Mouse (Mus musculus) regulatory T cell (primary cell): Measurements from ENCODE around the gene Brk1.

ENCODE experiments used
- in situ Hi-C: fragments of 300-600 bp; cut with MboI, MseI; formaldehyde crosslinking; loops from one replicate; pipeline ENCODE4 v1.15.1; 2025; ENCODE audit warnings: high pct_unique_total_duplicates

Brk1 gene

DNA sequence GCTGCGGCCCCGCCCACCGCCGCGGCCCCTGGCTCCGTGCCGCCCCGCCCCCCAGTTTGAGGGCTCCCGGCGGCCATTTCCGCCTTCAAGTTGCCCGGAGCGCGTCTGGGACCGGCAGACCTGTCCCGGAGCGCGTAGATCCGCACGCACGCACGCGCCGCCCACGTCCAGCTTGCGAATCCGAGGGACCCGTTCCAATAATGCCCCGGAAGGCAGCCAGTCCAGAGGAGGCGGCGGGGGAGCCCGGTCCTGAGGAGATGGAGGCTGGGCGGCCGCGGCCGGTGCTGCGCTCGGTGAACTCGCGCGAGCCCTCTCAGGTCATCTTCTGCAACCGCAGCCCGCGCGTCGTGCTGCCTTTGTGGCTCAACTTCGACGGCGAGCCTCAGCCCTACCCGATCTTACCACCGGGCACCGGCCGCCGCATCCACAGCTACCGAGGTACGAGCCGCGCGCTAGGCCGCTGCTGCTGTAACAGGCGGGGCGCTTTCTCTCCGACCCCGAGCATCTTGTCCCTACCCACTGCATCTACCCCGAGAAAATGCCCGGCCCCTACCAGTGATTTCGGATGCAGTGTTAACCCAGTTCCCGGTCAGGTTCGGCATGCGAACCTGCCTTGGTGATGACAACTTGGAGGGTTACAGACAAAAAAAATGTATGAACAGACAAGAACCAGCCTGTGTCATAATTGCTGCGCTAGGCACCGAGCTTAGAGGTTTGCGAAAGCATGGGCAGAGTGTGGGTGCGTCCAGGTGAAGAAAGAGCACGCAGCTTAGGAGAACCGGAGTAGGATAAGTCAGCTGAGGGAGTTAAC lies 19.6 kb downstream of the Brk1 start, which contains the start of gene Vhl:
Gene Vhl (plus strand): TSS at position 19 of the 811 bp plus-strand sequence.
- in situ Hi-C loops = no loop called here

DNA sequence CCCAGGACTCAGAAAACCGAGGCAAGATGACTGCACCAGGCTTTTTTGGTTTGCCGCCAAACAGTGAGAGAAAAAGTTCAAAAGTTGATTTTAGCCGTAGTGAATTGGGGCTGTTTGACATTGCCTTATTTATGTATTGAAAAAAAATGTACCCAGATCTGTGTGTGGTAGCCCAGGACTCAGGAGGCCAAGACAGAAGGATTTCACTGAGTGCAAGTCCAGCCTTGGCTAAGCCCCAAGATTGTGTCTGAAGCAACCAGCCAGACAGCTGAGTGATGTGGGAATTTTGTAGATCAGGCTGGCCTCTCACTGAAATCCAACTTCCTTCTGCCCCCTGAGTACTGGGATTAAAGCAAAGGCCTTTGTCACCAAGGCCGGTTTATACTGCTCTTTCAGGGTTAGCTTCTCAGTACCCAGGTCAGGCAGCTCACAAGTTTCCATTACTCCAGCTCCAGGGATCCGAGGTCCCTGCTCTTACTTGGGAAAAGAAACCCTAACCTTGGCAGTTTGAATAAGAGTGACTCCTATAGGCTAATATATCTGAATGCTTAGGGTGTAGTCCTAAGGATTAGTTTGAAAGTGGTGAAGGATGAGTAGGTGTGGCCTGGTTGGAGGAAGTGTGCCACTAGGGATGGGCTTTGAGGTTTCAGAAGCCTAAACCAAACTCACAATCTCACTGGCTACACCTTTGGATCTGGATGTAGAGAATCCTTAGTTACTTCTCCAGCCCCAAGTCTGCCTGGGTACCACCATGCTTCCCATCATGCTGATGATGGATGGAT lies 20.6 kb downstream of the Brk1 start:
- in situ Hi-C loops = no loop called here

- in situ Hi-C loops = no loop called here
Observed at GRCm38 (mm10) chr6:113630322-113630721, 25.8 kb downstream of the Brk1 start.

DNA sequence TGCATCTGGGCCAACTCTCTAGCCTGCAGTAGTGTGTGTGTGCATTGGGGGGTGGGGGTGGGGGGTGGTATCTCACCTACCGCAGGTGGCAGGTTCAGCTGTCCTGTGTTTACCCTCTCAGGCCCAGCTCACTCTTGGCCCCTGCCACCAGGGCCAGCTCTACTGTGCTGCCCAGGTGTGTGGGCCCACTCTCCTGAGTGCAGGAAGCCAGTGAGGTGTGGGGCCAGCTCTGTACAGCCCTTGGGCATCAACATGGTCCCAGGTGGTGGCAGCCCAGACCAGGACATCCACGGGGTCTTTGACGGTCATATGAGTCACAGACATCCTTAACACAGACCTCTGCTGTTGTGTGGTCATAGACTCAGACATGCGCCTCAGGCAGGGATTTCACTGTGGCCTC lies 28.3 kb downstream of the Brk1 start:
- in situ Hi-C loops = no loop called here

- in situ Hi-C loops = loop anchor here (5.0 kb wide), 1 partner anchor 34 kb away; no protein-coding TSS in a partner anchor
Observed at GRCm38 (mm10) chr6:113638302-113639040, 33.9 kb downstream of the Brk1 start, which contains the start of gene Irak2. Gene Irak2, plus strand, starts transcription at chr6:113638467.

- in situ Hi-C loops = loop anchor here (5.0 kb wide), 1 partner anchor 33 kb away; no protein-coding TSS in a partner anchor
Observed at GRCm38 (mm10) chr6:113639201-113639600, 34.6 kb downstream of the Brk1 start.

- in situ Hi-C loops = no loop called here
Observed at GRCm38 (mm10) chr6:113642605-113643004, 38.0 kb downstream of the Brk1 start.

GRCm38 (mm10) chr6:113643021-113643420 lies 38.4 kb downstream of the Brk1 start:
- in situ Hi-C loops = no loop called here

DNA sequence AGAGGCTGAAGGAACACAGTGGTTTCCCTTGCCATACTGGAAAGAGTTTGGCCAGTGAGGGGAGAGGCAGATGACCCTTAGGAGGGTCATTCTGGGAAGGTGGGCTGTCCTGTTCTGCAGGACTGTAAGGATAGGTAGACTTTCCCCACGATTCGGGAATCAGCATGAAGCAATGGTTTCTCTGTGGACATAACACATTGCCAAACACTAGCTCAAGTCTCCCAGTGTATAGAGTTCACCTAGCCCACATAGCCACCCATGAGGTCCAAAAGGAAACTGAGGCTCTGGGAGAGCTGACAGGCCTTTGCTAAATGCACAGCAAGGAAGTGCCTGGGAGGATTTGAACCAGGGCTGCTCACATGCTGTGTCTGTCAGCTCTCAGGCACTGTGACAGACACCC lies 39.4 kb downstream of the Brk1 start:
- in situ Hi-C loops = no loop called here

DNA sequence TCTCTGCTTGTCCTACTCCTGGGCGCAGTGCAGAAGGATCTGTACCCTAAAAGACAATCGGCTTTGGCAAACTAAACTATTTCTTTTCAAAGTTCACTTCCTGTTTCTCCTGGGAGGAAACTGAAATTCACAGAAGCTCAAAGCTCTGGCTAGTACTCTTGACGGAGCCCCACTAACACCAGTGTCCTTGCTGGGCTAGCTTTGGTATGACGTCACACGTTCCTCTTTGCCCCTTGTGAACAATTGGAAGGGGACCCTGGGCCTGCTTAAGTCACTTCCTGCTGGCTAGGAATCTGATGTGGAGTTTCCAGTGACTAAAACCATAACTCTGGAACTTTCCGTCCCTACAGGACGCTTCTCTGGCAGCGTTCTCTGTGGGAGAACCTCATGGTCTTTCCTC lies 40.2 kb downstream of the Brk1 start:
- in situ Hi-C loops = no loop called here

GRCm38 (mm10) chr6:113649346-113650196 lies 45.0 kb downstream of the Brk1 start:
- in situ Hi-C loops = no loop called here

DNA sequence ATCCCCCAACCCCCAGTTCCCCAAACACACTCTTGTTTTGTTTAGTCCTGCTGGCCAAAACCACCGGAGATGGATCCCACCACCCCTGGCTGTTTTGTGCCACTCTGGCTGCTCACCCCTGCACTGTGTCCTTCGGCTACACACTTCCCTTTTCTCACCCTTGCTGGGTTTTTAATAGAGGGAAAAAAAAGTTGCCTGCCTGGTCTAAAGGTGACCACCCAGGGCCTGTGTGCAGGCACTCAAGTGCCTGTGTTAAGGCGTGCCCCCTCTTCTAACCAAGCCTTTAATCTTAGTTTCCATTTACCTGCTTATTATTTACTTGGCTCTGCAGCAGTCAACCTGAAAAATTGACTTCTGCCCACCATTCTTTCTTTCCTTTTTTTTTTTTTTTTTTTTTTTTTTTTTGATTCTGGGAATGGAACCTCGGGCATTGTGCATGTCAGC lies 45.6 kb downstream of the Brk1 start:
- in situ Hi-C loops = no loop called here

GRCm38 (mm10) chr6:113651626-113652025 lies 47.1 kb downstream of the Brk1 start:
- in situ Hi-C loops = no loop called here

DNA sequence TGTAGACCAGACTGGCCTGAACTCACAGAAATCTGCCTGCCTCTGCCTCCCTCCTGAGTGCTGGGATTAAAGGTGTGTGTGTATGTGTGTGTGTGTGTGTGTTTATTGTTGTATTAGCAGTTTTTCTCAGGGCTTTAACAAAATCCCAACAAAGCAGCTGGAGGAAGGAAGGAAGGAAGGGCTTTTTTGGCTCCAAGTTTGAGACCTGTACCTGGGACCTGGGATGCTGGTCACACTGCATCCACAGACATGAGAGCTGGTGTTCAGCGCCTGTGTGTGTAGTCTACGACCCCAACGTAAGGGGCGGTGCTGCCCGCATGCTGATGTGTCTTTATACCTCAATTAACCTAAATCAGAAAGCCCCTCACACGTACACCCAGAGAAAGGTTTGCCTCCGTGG lies 49.0 kb downstream of the Brk1 start:
- in situ Hi-C loops = no loop called here

- in situ Hi-C loops = no loop called here
Observed at GRCm38 (mm10) chr6:113654102-113654501, 49.5 kb downstream of the Brk1 start.

- in situ Hi-C loops = no loop called here
Observed at GRCm38 (mm10) chr6:113654753-113655397, 50.3 kb downstream of the Brk1 start.

DNA sequence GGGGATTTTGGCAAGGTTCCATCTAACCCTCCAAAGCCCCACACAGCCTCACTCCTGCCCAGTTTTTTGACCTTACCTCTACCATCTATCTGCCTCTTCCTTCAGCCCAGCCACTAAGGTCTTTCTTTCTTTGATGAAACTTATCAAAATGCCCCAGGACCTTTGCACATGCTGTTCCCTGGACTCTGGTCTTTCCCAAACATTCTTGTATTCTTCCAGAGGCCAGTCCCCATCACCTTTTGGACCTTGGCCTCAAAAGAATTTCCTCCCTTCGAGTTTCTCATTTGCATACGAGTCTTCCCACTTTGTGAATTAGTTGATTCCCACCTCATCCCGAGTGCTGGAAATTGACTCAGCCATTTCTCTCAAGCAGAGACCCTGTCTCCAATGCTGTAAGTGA lies 50.9 kb downstream of the Brk1 start:
- in situ Hi-C loops = no loop called here

DNA sequence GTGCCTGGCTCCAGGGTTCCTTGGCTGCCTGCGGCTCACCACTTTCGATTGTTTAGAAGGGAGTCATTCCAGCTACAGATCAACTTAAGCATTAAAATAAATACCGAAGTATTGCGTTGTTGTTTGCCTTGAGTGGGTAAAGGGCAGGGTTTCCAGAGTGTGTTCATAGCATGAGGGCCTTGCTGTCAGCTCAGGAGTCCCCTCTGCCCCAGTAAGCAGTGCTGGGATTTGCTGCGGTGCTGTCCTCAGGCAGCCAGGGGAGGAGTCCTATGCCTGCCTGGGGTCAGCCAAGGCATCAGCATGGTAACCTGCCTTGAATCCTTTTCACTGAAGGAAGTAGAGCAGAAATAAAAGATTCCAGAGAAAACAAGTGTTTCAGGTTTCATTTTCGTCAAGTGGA lies 52.3 kb downstream of the Brk1 start:
- in situ Hi-C loops = no loop called here

DNA sequence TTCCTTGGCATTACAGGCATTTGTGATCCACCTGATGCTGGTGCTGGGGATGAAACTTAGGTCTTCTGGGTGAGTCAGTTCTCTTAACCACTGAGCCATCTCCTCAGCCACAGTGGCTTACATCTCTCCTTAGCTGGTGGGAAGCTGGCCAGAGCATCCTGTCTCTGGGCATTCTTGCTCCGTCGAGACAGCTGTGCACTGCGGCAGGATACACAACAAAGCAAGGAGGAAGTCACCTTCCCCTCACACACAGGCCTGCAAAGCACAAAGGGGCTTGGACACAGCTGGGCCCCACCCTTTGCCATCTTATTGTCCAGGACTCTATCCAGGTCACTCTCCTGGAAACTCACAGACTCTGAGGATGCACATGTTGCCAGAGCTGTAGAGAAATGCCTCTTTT lies 53.7 kb downstream of the Brk1 start:
- in situ Hi-C loops = no loop called here
